Mouse (Mus musculus): ENCODE data around the gene Med15. TPM values are rescaled to one million over a fixed set of nuclear protein-coding genes. Genes with fewer than 3 reads are reported as not detected.

Med15 gene
- 53.3 and 56.4 TPM in 2 replicates for polyA plus RNA-seq (2015; fragmentation: Nextera tagmentation; extraction: Ambion mirVana)

- Histone ChIP-seq H3K4me3 (no peak within 1 kb of the TSS), H3K27ac (no peak within 1 kb of the TSS), H3K9me3 (no peaks in the 10 kb centered on the region), H3K4me2 (no peak within 1 kb of the TSS), H3K9ac (no peak within 1 kb of the TSS), H3K36me3 (no peaks in the 10 kb centered on the region), H3K4me1 (no peaks in the 10 kb centered on the region), H3K27me3 (peaks cover 8% of the 10 kb centered on the region)
- ATAC-seq (ENCODE audit: insufficient number of reproducible peaks, insufficient read depth, low FRiP score, low TSS enrichment, low read depth): no peak
- WGBS: 35% methylated on average over 3 of the region's 3 CpGs
These were observed at the start of gene Med15 for GRCm38 (mm10) chr16:17732841-17733340. Gene Med15, minus strand, starts transcription at chr16:17732891.

- H3K4me2 ChIP-seq: no peak overlapping the region
- peaks cover 87% of the 10 kb centered on the region for H3K36me3 ChIP-seq
- H3K27me3 ChIP-seq: no peaks in the 10 kb centered on the region
- H3K9ac ChIP-seq: no peak overlapping the region
- H3K9me3 ChIP-seq: no peaks in the 10 kb centered on the region
- no peaks in the 10 kb centered on the region for H3K4me1 ChIP-seq
- no peak for ATAC-seq (ENCODE audit: insufficient number of reproducible peaks, insufficient read depth, low FRiP score, low TSS enrichment, low read depth)
- H3K27ac ChIP-seq: no peak overlapping the region
- no peak overlapping the region for H3K4me3 ChIP-seq
- WGBS: 77% methylated on average over 1 of the region's 1 CpGs
These were observed 47.0 kb upstream of the Med15 start for GRCm38 (mm10) chr16:17779692-17780091.

DNA sequence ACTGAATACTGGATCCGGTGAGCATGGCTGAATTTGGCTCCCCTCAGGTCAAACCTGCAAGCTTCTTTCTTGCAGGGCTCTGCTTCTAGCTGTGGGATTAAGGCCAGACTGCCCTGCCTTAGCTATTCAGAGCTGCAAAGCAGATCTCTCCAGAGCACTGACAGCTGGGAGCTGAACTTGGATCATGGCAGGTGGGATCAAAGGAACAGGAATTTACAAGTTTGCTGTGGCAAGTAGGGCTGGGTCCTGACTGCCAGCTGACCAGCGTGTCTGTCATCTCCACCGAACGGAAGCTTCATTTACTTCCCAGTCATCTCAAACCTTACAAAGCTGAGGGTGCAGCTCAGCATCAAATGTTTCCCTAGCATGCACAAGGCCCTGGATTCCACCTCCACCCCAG, 45.5 kb upstream of the Med15 start:
- no peak overlapping the region for H3K4me3 ChIP-seq
- no peak overlapping the region for H3K27ac ChIP-seq
- WGBS: 74% methylated on average over 4 of the region's 4 CpGs
- no peak for ATAC-seq (ENCODE audit: insufficient number of reproducible peaks, insufficient read depth, low FRiP score, low TSS enrichment, low read depth)
- H3K9me3 ChIP-seq: no peaks in the 10 kb centered on the region
- no peaks in the 10 kb centered on the region for H3K27me3 ChIP-seq
- H3K4me2 ChIP-seq: no peak overlapping the region
- H3K4me1 ChIP-seq: no peaks in the 10 kb centered on the region
- no peak overlapping the region for H3K9ac ChIP-seq
- peaks cover 82% of the 10 kb centered on the region for H3K36me3 ChIP-seq

DNA sequence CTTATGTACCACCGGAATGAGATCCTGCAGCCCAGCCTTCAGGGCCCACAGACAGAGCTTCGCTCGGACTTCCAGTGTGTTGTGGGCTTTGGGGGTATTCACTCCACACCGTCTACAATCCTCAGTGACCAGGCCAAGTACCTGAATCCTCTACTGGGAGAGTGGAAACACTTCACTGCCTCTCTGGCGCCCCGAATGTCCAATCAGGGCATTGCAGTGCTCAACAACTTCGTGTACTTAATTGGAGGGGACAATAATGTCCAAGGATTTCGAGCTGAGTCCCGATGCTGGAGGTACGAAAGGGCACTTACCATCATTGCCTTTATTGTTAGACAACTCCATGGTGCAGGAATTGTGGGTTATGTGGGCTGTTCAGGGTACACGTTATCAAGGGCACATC, 44.1 kb upstream of the Med15 start:
- Histone ChIP-seq H3K4me2 (no peak overlapping the region), H3K36me3 (peaks cover 79% of the 10 kb centered on the region), H3K27ac (no peak overlapping the region), H3K27me3 (no peaks in the 10 kb centered on the region), H3K4me1 (peaks cover 3% of the 10 kb centered on the region; the same call in 1 of the 2 replicates), H3K9ac (no peak overlapping the region), H3K9me3 (no peaks in the 10 kb centered on the region), H3K4me3 (no peak overlapping the region)
- WGBS: 67% methylated on average over 11 of the region's 11 CpGs
- ATAC-seq (ENCODE audit: insufficient number of reproducible peaks, insufficient read depth, low FRiP score, low TSS enrichment, low read depth): no peak

GRCm38 (mm10) chr16:17771117-17771865, 38.6 kb upstream of the Med15 start:
- 74% methylated on average over 4 of the region's 4 CpGs for WGBS
- no peak for ATAC-seq (ENCODE audit: insufficient number of reproducible peaks, insufficient read depth, low FRiP score, low TSS enrichment, low read depth)
- H3K27ac ChIP-seq: no peak overlapping the region; the same call in 1 of the 2 replicates

GRCm38 (mm10) chr16:17768834-17769233, 36.1 kb upstream of the Med15 start:
- H3K27ac ChIP-seq: no peak overlapping the region
- H3K4me3 ChIP-seq: no peak overlapping the region
- no peak overlapping the region for H3K9ac ChIP-seq
- H3K9me3 ChIP-seq: no peaks in the 10 kb centered on the region
- WGBS: 80% methylated on average over 7 of the region's 7 CpGs
- peaks cover 9% of the 10 kb centered on the region for H3K4me1 ChIP-seq
- H3K36me3 ChIP-seq: peaks cover 84% of the 10 kb centered on the region
- H3K27me3 ChIP-seq: no peaks in the 10 kb centered on the region
- no peak for ATAC-seq (ENCODE audit: insufficient number of reproducible peaks, insufficient read depth, low FRiP score, low TSS enrichment, low read depth)
- no peak overlapping the region for H3K4me2 ChIP-seq

More at GRCm38 (mm10) chr16:17771117-17771865, 38.6 kb upstream of the Med15 start:
- H3K36me3 ChIP-seq: peaks cover 81% of the 10 kb centered on the region
- no peaks in the 10 kb centered on the region for H3K27me3 ChIP-seq
- no peaks in the 10 kb centered on the region for H3K9me3 ChIP-seq
- H3K4me3 ChIP-seq: no peak overlapping the region
- peaks cover 3% of the 10 kb centered on the region; the same call in 1 of the 2 replicates for H3K4me1 ChIP-seq
- H3K4me2 ChIP-seq: no peak overlapping the region
- H3K9ac ChIP-seq: no peak overlapping the region

- no peak for ATAC-seq (ENCODE audit: insufficient number of reproducible peaks, insufficient read depth, low FRiP score, low TSS enrichment, low read depth)
- H3K9ac ChIP-seq: no peak overlapping the region
- H3K27me3 ChIP-seq: no peaks in the 10 kb centered on the region
- peaks cover 30% of the 10 kb centered on the region for H3K4me1 ChIP-seq
- no peak overlapping the region for H3K4me2 ChIP-seq
- H3K36me3 ChIP-seq: peaks cover 54% of the 10 kb centered on the region
- H3K4me3 ChIP-seq: no peak overlapping the region
- WGBS: 89% methylated on average over 4 of the region's 4 CpGs
- H3K9me3 ChIP-seq: no peaks in the 10 kb centered on the region
- no peak overlapping the region for H3K27ac ChIP-seq
These were observed 31.4 kb upstream of the Med15 start for GRCm38 (mm10) chr16:17764108-17764511.

DNA sequence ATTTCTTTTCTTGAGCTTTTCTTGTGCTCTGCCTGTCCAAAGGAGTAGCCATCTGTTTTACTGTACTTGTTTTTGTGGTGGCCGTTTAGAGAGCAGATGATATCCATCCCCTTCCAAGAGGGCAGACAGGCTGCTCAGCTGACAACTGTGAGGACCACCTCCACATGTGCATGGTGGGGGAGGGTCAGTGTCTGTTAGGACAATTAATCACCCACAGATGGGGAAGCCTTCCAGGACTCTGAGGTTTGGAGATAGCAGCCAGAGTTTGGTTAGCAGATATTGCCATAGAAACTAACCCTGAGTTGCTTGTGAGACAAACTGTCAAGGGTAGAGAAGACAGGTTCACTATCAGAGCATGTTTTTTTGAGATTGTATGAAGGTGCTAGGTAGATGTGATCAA, 28.4 kb upstream of the Med15 start:
- Histone ChIP-seq H3K9me3 (no peaks in the 10 kb centered on the region), H3K27me3 (no peaks in the 10 kb centered on the region), H3K4me1 (peaks cover 37% of the 10 kb centered on the region), H3K9ac (no peak overlapping the region), H3K36me3 (peaks cover 27% of the 10 kb centered on the region), H3K4me3 (peak overlapping the region; percentile 74; the same call in 1 of the 2 replicates), H3K4me2 (peak overlapping the region; percentile 90), H3K27ac (no peak overlapping the region)
- no peak for ATAC-seq (ENCODE audit: insufficient number of reproducible peaks, insufficient read depth, low FRiP score, low TSS enrichment, low read depth)
- WGBS: 30% methylated on average over 1 of the region's 1 CpGs

- 31% methylated on average over 8 of the region's 8 CpGs for WGBS
- Histone ChIP-seq H3K27ac (no peak overlapping the region), H3K9me3 (no peaks in the 10 kb centered on the region), H3K4me2 (peak overlapping the region; percentile 90), H3K36me3 (peaks cover 22% of the 10 kb centered on the region), H3K4me1 (peaks cover 36% of the 10 kb centered on the region), H3K9ac (peak overlapping the region; percentile 97), H3K27me3 (no peaks in the 10 kb centered on the region), H3K4me3 (peak overlapping the region; percentile 74)
- no peak for ATAC-seq (ENCODE audit: insufficient number of reproducible peaks, insufficient read depth, low FRiP score, low TSS enrichment, low read depth)
These were observed 28.0 kb upstream of the Med15 start for GRCm38 (mm10) chr16:17760657-17761056.

- Histone ChIP-seq H3K36me3 (peaks cover 15% of the 10 kb centered on the region), H3K27ac (peak overlapping the region; percentile 84), H3K9ac (peak overlapping the region; percentile 97), H3K4me2 (peak overlapping the region; percentile 90), H3K4me1 (peaks cover 35% of the 10 kb centered on the region), H3K9me3 (no peaks in the 10 kb centered on the region), H3K4me3 (peak overlapping the region; percentile 74), H3K27me3 (no peaks in the 10 kb centered on the region)
- WGBS: under 1% methylated on average over 49 of the region's 54 CpGs
- ATAC-seq (ENCODE audit: insufficient number of reproducible peaks, insufficient read depth, low FRiP score, low TSS enrichment, low read depth): 0 out of 2 replicates have a peak, but pooled peaks have one; percentile 27
These were observed 27.2 kb upstream of the Med15 start for GRCm38 (mm10) chr16:17759813-17760321.

DNA sequence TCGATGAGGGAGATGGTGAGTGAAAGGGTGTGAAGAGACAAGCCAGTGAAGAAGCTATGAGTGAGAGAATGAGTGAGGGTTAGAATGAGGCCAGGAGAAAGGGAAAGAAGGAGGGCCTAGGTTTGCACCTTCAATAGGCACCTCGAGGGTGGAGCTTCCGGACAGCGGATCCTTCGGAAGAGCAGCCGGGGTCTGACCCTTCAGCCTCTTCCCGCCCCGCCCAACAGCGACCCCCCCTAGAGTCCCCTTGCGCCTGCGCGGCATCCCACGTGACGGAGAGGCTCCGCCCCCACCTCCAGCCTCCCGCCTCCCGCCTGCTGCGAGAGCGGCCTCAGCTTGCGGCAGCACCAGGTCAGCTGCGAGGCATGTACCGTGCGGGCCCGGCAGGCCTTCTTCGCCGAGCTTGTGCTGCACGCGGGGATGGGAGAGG, 26.7 kb upstream of the Med15 start, which contains the start of gene Klhl22:
TSS of gene Klhl22 (plus strand) at position 275 of the 430 bp plus-strand sequence.
- 2% methylated on average over 22 of the region's 28 CpGs for WGBS
- Histone ChIP-seq H3K9me3 (no peaks in the 10 kb centered on the region), H3K4me3 (peak within 1 kb of the TSS; percentile 74), H3K9ac (peak within 1 kb of the TSS; percentile 97), H3K4me1 (peaks cover 35% of the 10 kb centered on the region), H3K27me3 (no peaks in the 10 kb centered on the region), H3K4me2 (peak within 1 kb of the TSS; percentile 90), H3K36me3 (peaks cover 12% of the 10 kb centered on the region), H3K27ac (peak within 1 kb of the TSS; percentile 84)
- peak; percentile 94 for ATAC-seq (ENCODE audit: insufficient number of reproducible peaks, insufficient read depth, low FRiP score, low TSS enrichment, low read depth)

Measured in embryonic facial prominence, embryonic 13.5 days (tissue).